Mouse (Mus musculus) kidney, embryonic 16.5 days (tissue): Measurements from ENCODE around the gene Col4a2. TPM values are rescaled to one million over a fixed set of nuclear protein-coding genes. Genes with fewer than 3 reads are reported as not detected.
"Not testable (repeated sequence)": the region's sequence is repeated elsewhere in the genome, so short reads cannot be mapped to it uniquely, and the experiment has no call there.

Experiments
- ATAC-seq: fragments of 200-750 bp; cut with Nextera tagmentation; 2 replicates; pipeline ENCODE4 v1.8.0; 2017; ENCODE audit warnings: moderate TSS enrichment; ENCODE audit not compliant: low FRiP score, low TSS enrichment
- H3K27ac ChIP-seq: fragments of 300-500 bp; sonication (generic); 2 replicates; pipeline ENCODE4 v1.5.1; 2014; ENCODE audit warnings: low read length
- H3K27me3 ChIP-seq: fragments of 300-500 bp; sonication (generic); 2 replicates; pipeline ENCODE4 v1.6.1; 2014; ENCODE audit warnings: low read length, control low read depth, mixed read lengths; ENCODE audit not compliant: insufficient read depth
- H3K36me3 ChIP-seq: fragments of 300-500 bp; sonication (generic); 2 replicates; pipeline ENCODE4 v1.6.1; 2014; ENCODE audit warnings: low read length, control low read depth, mixed read lengths; ENCODE audit not compliant: insufficient read depth
- H3K4me1 ChIP-seq: fragments of 300-500 bp; sonication (generic); 2 replicates; pipeline ENCODE4 v1.6.1; 2014; ENCODE audit warnings: low read length, control low read depth, mixed read lengths; ENCODE audit not compliant: insufficient read depth
- H3K4me2 ChIP-seq: fragments of 300-500 bp; sonication (generic); replicated peaks from 2 replicates; pipeline ENCODE4 v1.6.1; 2014; ENCODE audit warnings: low read depth, low read length
- H3K4me3 ChIP-seq: fragments of 300-500 bp; sonication (generic); 2 replicates; pipeline ENCODE4 v1.5.1; 2014; ENCODE audit warnings: mild to moderate bottlenecking, low read length
- H3K9ac ChIP-seq: fragments of 300-500 bp; sonication (generic); replicated peaks from 2 replicates; pipeline ENCODE4 v1.6.1; 2014; ENCODE audit warnings: low read length
- H3K9me3 ChIP-seq: fragments of 300-500 bp; sonication (generic); 2 replicates; pipeline ENCODE4 v1.6.1; 2016; ENCODE audit warnings: low read length, control low read depth
- WGBS: fragments of 180-500 bp; shearing (Covaris S2); extraction: QIAGEN DNeasy Blood & Tissue Kit; methylation state at CpG from one replicate; pipeline ENCODE4 v1.1.7; 2014; 5-methylcytosine and 5-hydroxymethylcytosine counted together
- polyA plus RNA-seq: library from polyadenylated mRNA; unstranded; fragments of >200 nt; fragmentation: Nextera tagmentation; extraction: Ambion mirVana; gene quantifications from 2 replicates; pipeline ENCODE4 v1.2.1, GENCODE M21; 2015

Gene Col4a2
- polyA plus RNA-seq, 1 experiment from 2014 or later, result 126 TPM

- not testable (repeated sequence) for ATAC-seq, H3K36me3 ChIP-seq, H3K4me3 ChIP-seq, H3K4me2 ChIP-seq, H3K9ac ChIP-seq, H3K27ac ChIP-seq, H3K4me1 ChIP-seq, H3K9me3 ChIP-seq, H3K27me3 ChIP-seq
- WGBS, result 84% methylated on average over 2 of the region's 2 CpGs
Observed at GRCm38 (mm10) chr8:11492340-11492739, 179.7 kb downstream of the Col4a2 start.

DNA sequence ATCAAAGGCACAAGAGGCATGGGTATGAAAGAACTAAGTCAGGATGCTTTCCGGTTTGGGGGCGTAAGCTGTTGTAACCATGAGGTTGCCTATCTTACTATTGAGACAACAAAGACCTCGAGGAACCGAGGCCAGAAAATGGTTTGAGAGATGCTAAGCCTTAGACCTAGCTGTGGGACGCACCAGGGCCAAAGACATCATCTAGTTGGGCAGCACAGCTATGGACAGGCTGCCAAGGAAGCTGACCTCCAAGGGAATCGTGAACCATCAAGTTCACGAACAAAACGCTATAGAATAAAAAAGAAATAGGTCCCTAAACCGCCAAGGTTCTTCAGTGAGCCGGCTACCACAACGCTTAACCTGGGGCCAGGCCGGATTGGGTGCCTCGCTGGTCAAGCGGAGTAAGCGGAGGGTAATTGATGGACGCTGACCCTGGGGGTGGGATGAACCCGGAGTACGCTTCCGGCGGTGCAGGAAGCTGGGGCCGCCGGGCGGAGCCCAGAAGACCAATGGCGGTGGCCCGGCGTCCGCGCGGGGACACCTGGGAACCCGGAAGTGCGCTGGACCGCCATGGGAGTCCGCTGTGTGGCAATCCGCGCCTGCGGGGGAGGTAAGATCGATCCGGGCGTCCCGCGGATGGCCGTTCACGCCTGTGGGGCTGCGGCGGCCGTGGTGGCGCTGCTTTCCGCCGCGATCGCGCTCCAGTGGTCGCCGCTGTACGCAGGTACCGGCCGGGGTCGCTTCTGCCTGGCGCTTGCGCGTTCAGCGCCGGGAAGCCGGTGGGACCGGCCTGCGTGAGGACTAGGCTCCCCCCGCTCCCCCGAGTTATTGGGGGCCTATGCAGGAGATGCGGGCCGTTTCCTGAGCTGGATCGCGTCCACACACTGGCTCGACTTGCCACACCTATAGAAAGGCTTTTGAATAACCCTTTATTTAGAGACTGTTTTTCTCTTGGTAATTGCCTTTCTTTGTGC is 184.7 kb downstream of the Col4a2 start, which contains the start of gene Naxd:
Gene Naxd (plus strand): TSS at position 490 of the 974 bp plus-strand sequence.
- ATAC-seq, result peak; percentile 98
- H3K27ac ChIP-seq, result peak within 1 kb of the TSS; percentile 67
- H3K9me3 ChIP-seq, result no peaks in the 10 kb centered on the region
- H3K4me3 ChIP-seq, result peak within 1 kb of the TSS; percentile 95
- peak within 1 kb of the TSS; percentile 92 for H3K9ac ChIP-seq
- H3K27me3 ChIP-seq, result no peaks in the 10 kb centered on the region
- H3K4me2 ChIP-seq, result peak within 1 kb of the TSS; percentile 64
- no peaks in the 10 kb centered on the region for H3K36me3 ChIP-seq
- H3K4me1 ChIP-seq, result peaks cover 18% of the 10 kb centered on the region
- 3% methylated on average over 66 of the region's 73 CpGs for WGBS

DNA sequence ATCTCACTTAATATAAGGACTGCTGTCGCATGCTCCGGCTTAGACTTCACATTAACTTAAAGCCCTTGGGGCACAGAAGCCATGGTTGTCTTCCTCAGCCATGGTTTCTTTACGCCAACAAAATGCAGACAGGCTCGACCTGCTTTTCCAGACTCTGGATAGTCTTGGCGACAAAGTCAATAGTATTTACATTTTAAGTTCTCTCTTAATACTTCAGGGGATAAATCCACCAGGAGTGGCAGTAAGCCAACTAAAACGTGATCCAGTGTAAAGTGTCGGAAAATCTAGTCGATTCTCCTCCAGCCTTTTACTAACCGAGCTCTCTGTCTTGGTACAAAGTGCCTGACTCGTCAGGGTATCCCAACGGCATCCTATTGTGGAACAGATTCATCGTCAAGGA is 185.7 kb downstream of the Col4a2 start:
- Histone ChIP-seq H3K27ac (no peak overlapping the region), H3K4me1 (peaks cover 18% of the 10 kb centered on the region), H3K27me3 (no peaks in the 10 kb centered on the region), H3K4me2 (peak overlapping the region; percentile 64), H3K9me3 (no peaks in the 10 kb centered on the region), H3K9ac (peak overlapping the region; percentile 92), H3K4me3 (peak overlapping the region; percentile 95), H3K36me3 (peaks cover 4% of the 10 kb centered on the region)
- no peak for ATAC-seq
- 76% methylated on average over 12 of the region's 12 CpGs for WGBS

Other genes starting within 250 kb of the Col4a2 start
- gene Col4a1, start within 50 bp of the Col4a2 start, polyA plus RNA-seq, result 382 and 440 TPM in 2 replicates
- gene Rab20, start 165.9 kb downstream of the Col4a2 start, polyA plus RNA-seq, result 30.6 and 37.3 TPM in 2 replicates
- gene Naxd, start 184.7 kb downstream of the Col4a2 start, polyA plus RNA-seq, result 125 and 132 TPM in 2 replicates
- 27.0 and 27.3 TPM in 2 replicates for gene Cars2, start 238.0 kb downstream of the Col4a2 start, polyA plus RNA-seq
- 34.0 and 37.9 TPM in 2 replicates for gene Ing1, start 242.8 kb downstream of the Col4a2 start, polyA plus RNA-seq